In genomic region chr12:87088331-87088730, GRCm38 (mm10) we compare ENCODE assay signal across 11 mouse cellular contexts. TPM values are rescaled to one million over a fixed set of nuclear protein-coding genes. Genes with fewer than 3 reads are reported as not detected.
A peak's percentile ranks its signal among the peaks of the same experiment; 100 is the strongest.
DNase-seq lines count a peak whose midpoint lies in the region; ATAC-seq and TF ChIP-seq lines count a peak whose summit lies in the region.
"Had no signal": no experiment of that assay in that cellular context is flagged by ENCODE, and none has a peak within 500 bp of the region (broad histone marks: within the 10 kb centered on the region; RNA-seq: fewer than 3 reads in every experiment).

No protein-coding gene starts in this region.

- no peaks in the 10 kb centered on the region for H3K9me3 ChIP-seq in neural tube, embryonic 15.5 days (replicated peaks)
- no peaks in the 10 kb centered on the region for H3K9me3 ChIP-seq in midbrain, embryonic 13.5 days
- no peaks in the 10 kb centered on the region for H3K9me3 ChIP-seq in kidney, embryonic 15.5 days (replicated peaks)
- H3K9me3 ChIP-seq: forebrain, embryonic 10.5 days; neural tube, embryonic 12.5 days had no signal

- TF ChIP-seq CTCF in brain, embryonic 14.5 days (IDR thresholded peaks at IDR 0.05; ENCODE audit: borderline replicate concordance, extremely low read depth, insufficient read depth, insufficient read length): peak; percentile 38; the same call in 1 of the 2 replicates

- 0 out of 2 replicates have a peak, but pooled peaks cover under 1% of the 10 kb centered on the region for H3K4me1 ChIP-seq in neural tube, embryonic 15.5 days
- H3K4me1 ChIP-seq in midbrain, embryonic 13.5 days (replicated peaks): no peaks in the 10 kb centered on the region
- no peaks in the 10 kb centered on the region for H3K4me1 ChIP-seq in kidney, embryonic 15.5 days
- H3K4me1 ChIP-seq: neural tube, embryonic 12.5 days had no signal

- no peak overlapping the region for H3K9ac ChIP-seq in neural tube, embryonic 15.5 days (replicated peaks)
- no peak overlapping the region for H3K9ac ChIP-seq in midbrain, embryonic 13.5 days (replicated peaks)
- H3K9ac ChIP-seq in kidney, embryonic 15.5 days: no peak overlapping the region
- H3K9ac ChIP-seq: neural tube, embryonic 12.5 days had no signal

- H3K27me3 ChIP-seq in neural tube, embryonic 15.5 days (replicated peaks): no peaks in the 10 kb centered on the region
- H3K27me3 ChIP-seq in midbrain, embryonic 13.5 days: no peaks in the 10 kb centered on the region
- no peaks in the 10 kb centered on the region for H3K27me3 ChIP-seq in kidney, embryonic 15.5 days
- H3K27me3 ChIP-seq: neural tube, embryonic 12.5 days had no signal

- WGBS in neural tube, embryonic 15.5 days: 42% methylated on average over 4 of the region's 4 CpGs
- 38% methylated on average over 4 of the region's 4 CpGs for WGBS in midbrain, embryonic 13.5 days
- WGBS in kidney, embryonic 15.5 days: 43% methylated on average over 4 of the region's 4 CpGs

- H3K36me3 ChIP-seq in neural tube, embryonic 15.5 days: peaks cover 21% of the 10 kb centered on the region
- H3K36me3 ChIP-seq in midbrain, embryonic 13.5 days: peaks cover 12% of the 10 kb centered on the region; the same call in 1 of the 2 replicates
- no peaks in the 10 kb centered on the region for H3K36me3 ChIP-seq in kidney, embryonic 15.5 days
- H3K36me3 ChIP-seq: forebrain, embryonic 10.5 days; neural tube, embryonic 12.5 days had no signal

- H3K4me2 ChIP-seq in neural tube, embryonic 15.5 days: no peak overlapping the region
- no peak overlapping the region for H3K4me2 ChIP-seq in midbrain, embryonic 13.5 days (replicated peaks)
- H3K4me2 ChIP-seq in kidney, embryonic 15.5 days: no peak overlapping the region
- H3K4me2 ChIP-seq: neural tube, embryonic 12.5 days had no signal

- DNase-seq in layer of hippocampus, adult 11-12 months (ENCODE audit: low spot score): peak; percentile 39
- no peak for DNase-seq in layer of hippocampus, adult 9-10 months (ENCODE audit: low spot score)
- DNase-seq in 416B (ENCODE audit: low read depth) (peak; percentile 57), A20 (ENCODE audit: low read depth, low spot score) (peak; percentile 61)
- DNase-seq in brain, embryonic 14.5 days (ENCODE audit: low read depth): no peak
- DNase-seq: heart, adult 18-20 months had no signal

- no peak for ATAC-seq in neural tube, embryonic 15.5 days (ENCODE audit: low FRiP score)
- no peak for ATAC-seq in midbrain, embryonic 13.5 days
- ATAC-seq in kidney, embryonic 15.5 days (replicated peaks; ENCODE audit: low FRiP score): no peak

- no peak for TF ChIP-seq POLR2A in brain, embryonic 14.5 days (IDR thresholded peaks at IDR 0.05; ENCODE audit: borderline replicate concordance, extremely low read depth, insufficient read depth, insufficient read length, poor library complexity, severe bottlenecking)

- no peak overlapping the region for H3K27ac ChIP-seq in neural tube, embryonic 15.5 days (replicated peaks)
- no peak overlapping the region for H3K27ac ChIP-seq in midbrain, embryonic 13.5 days
- H3K27ac ChIP-seq in kidney, embryonic 15.5 days: no peak overlapping the region
- H3K27ac ChIP-seq: forebrain, embryonic 10.5 days; neural tube, embryonic 12.5 days had no signal

- H3K4me3 ChIP-seq in neural tube, embryonic 15.5 days (replicated peaks): no peak overlapping the region
- H3K4me3 ChIP-seq in midbrain, embryonic 13.5 days (replicated peaks): no peak overlapping the region
- no peak overlapping the region for H3K4me3 ChIP-seq in kidney, embryonic 15.5 days (replicated peaks)
- H3K4me3 ChIP-seq: forebrain, embryonic 10.5 days; neural tube, embryonic 12.5 days had no signal

RNA-seq across cellular contexts. Expression of gene Ngb, which starts 14.0 kb away (rescaled TPM):
- polyA plus RNA-seq in brain, embryonic 14.5 days (2012; rRNA removed): 1.9 and 2.5 TPM in 2 replicates
- 3.1 and 4.1 TPM in 2 replicates for polyA plus RNA-seq in neural tube, embryonic 15.5 days (2015; fragmentation: Nextera tagmentation; extraction: Ambion mirVana)
- polyA plus RNA-seq in midbrain, embryonic 13.5 days (2015; fragmentation: Nextera tagmentation; extraction: Ambion mirVana): 1.3 and 1.6 TPM in 2 replicates
- polyA plus RNA-seq in kidney, embryonic 15.5 days (2015; fragmentation: Nextera tagmentation; extraction: Ambion mirVana): 0.69 and 0.74 TPM in 2 replicates

RNA-seq across cellular contexts. Expression of gene Gstz1, which starts 58.6 kb away (rescaled TPM):
- polyA plus RNA-seq in brain, embryonic 14.5 days (2012; rRNA removed): 57.3 and 58.2 TPM in 2 replicates
- 25.1 and 28.4 TPM in 2 replicates for polyA plus RNA-seq in neural tube, embryonic 15.5 days (2015; fragmentation: Nextera tagmentation; extraction: Ambion mirVana)
- polyA plus RNA-seq in midbrain, embryonic 13.5 days (2015; fragmentation: Nextera tagmentation; extraction: Ambion mirVana): 29.9 and 32.5 TPM in 2 replicates
- 43.9 and 56.1 TPM in 2 replicates for polyA plus RNA-seq in kidney, embryonic 15.5 days (2015; fragmentation: Nextera tagmentation; extraction: Ambion mirVana)

RNA-seq across cellular contexts. Expression of gene Pomt2, which starts 59.4 kb away (rescaled TPM):
- 19.2 and 19.3 TPM in 2 replicates for polyA plus RNA-seq in brain, embryonic 14.5 days (2012; rRNA removed)
- 13.4 and 13.8 TPM in 2 replicates for polyA plus RNA-seq in neural tube, embryonic 15.5 days (2015; fragmentation: Nextera tagmentation; extraction: Ambion mirVana)
- polyA plus RNA-seq in midbrain, embryonic 13.5 days (2015; fragmentation: Nextera tagmentation; extraction: Ambion mirVana): 13.2 and 14.3 TPM in 2 replicates
- polyA plus RNA-seq in kidney, embryonic 15.5 days (2015; fragmentation: Nextera tagmentation; extraction: Ambion mirVana): 18.5 and 19.0 TPM in 2 replicates

Comparison
In these comparisons a context has a peak if more than half of its experiments do, and no peak if none do; other contexts are left out.
1. DNase-seq: peak in layer of hippocampus, adult 11-12 months (single experiment), 416B (single experiment) and A20 (single experiment); none in layer of hippocampus, adult 9-10 months (single experiment) and brain, embryonic 14.5 days (single experiment).